Mouse (Mus musculus): ENCODE measurements at regions not wholly inside any gene's neighbourhood (a gene's known extent, or its start where the extent isn't known, plus 50 kb on each side); places are given as distances from the start of the nearest gene placed in this dataset.

- TF ChIP-seq CTCF (IDR thresholded peaks at IDR 0.05; ENCODE audit: low read depth) = no peak
- no peak for TF ChIP-seq EP300 (optimal IDR thresholded peaks at IDR 0.05)
Observed at GRCm38 (mm10) chr12:107812549-107813335, 190.7 kb downstream of the Bcl11b start.

Measured in stomach, postnatal 0 days (tissue).